Mouse (Mus musculus) CH12.LX (cell line): ENCODE data around the gene Ets2. TPM values are rescaled to one million over a fixed set of nuclear protein-coding genes. Genes with fewer than 3 reads are reported as not detected.

ENCODE experiments used
- DNase-seq: peaks from one replicate; pipeline ENCODE4 v3.0.0-alpha.2; 2013; ENCODE audit errors: extremely low read depth
- H3K27ac ChIP-seq: 2 replicates; pipeline ENCODE4 v1.5.1; 2012; ENCODE audit warnings: low read depth, mild to moderate bottlenecking, control low read depth, moderate library complexity; ENCODE audit not compliant: insufficient read depth
- H3K27me3 ChIP-seq: replicated peaks from 2 replicates; pipeline ENCODE3; 2012; ENCODE audit warnings: inconsistent platforms
- H3K36me3 ChIP-seq, 2 experiments: replicated peaks in 1 of 2; 2 replicates each; pipeline versions ENCODE3 to v1.6.1; 2012; ENCODE audit warnings: inconsistent platforms in 1 of 2, low read length in 1 of 2, mild to moderate bottlenecking in 1 of 2, mixed read lengths in 1 of 2, moderate library complexity in 1 of 2; ENCODE audit not compliant: control insufficient read depth in 1 of 2, insufficient read depth in 1 of 2
- H3K4me1 ChIP-seq, 2 experiments: 2 replicates each; pipeline ENCODE4 v1.6.1; 2012; ENCODE audit warnings: inconsistent platforms in 1 of 2, moderate library complexity in 1 of 2; ENCODE audit not compliant: insufficient read depth in 2 of 2, control insufficient read depth in 1 of 2
- H3K4me2 ChIP-seq: 2 replicates; pipeline ENCODE4 v1.6.1; 2012; ENCODE audit warnings: low read depth, mild to moderate bottlenecking, control low read depth; ENCODE audit not compliant: poor library complexity, insufficient read depth, severe bottlenecking
- H3K4me3 ChIP-seq, 3 experiments: fragments of 150-350 bp in 1 of 3; sonication (generic) in 1 of 3; replicated peaks in 1 of 3; 2 replicates each; pipeline versions ENCODE3 to v1.5.1; 2011 to 2012; ENCODE audit warnings: low read depth in 2 of 3, low read length in 2 of 3, mild to moderate bottlenecking in 2 of 3, moderate library complexity in 2 of 3, control low read depth in 1 of 3, improper control_type of control experiment in 1 of 3, inconsistent platforms in 1 of 3, mixed read lengths in 1 of 3; ENCODE audit not compliant: poor library complexity in 1 of 3
- H3K79me2 ChIP-seq: replicated peaks from 2 replicates; pipeline ENCODE4 v1.6.1; 2012; ENCODE audit warnings: mild to moderate bottlenecking, moderate library complexity; ENCODE audit not compliant: control insufficient read depth, poor library complexity, insufficient read depth, severe bottlenecking; ENCODE audit errors: extremely low read depth
- H3K9ac ChIP-seq: 2 replicates; pipeline ENCODE4 v1.6.1; 2012; ENCODE audit warnings: low read depth, mild to moderate bottlenecking, control low read depth, moderate library complexity; ENCODE audit not compliant: insufficient read depth
- H3K9me3 ChIP-seq: replicated peaks from 2 replicates; pipeline ENCODE3; 2012; ENCODE audit warnings: low read length, inconsistent platforms, mixed read lengths
- BHLHE40 ChIP-seq: IDR thresholded peaks from 2 replicates; pipeline ENCODE4 v1.6.1; 2011; ENCODE audit warnings: mild to moderate bottlenecking, low read depth, low read length, improper control_type of control experiment
- CTCF ChIP-seq, 2 experiments: IDR thresholded peaks in 1 of 2; conservative IDR thresholded peaks in 1 of 2; 2 replicates each; pipeline ENCODE4 v1.5.1; 2011 to 2012; ENCODE audit warnings: low read depth in 2 of 2, low read length in 2 of 2, improper control_type of control experiment in 1 of 2, inconsistent platforms in 1 of 2, mild to moderate bottlenecking in 1 of 2, moderate library complexity in 1 of 2
- ETS1 ChIP-seq: conservative IDR thresholded peaks from 2 replicates; pipeline ENCODE4 v1.6.1; 2012; ENCODE audit warnings: low read depth, mild to moderate bottlenecking, inconsistent platforms, low read length, improper control_type of control experiment, moderate library complexity
- HCFC1 ChIP-seq: IDR thresholded peaks from 2 replicates; pipeline ENCODE4 v1.6.1; 2012; ENCODE audit warnings: low read depth, mild to moderate bottlenecking, inconsistent platforms, low read length, improper control_type of control experiment
- JUND ChIP-seq: conservative IDR thresholded peaks from 2 replicates; pipeline ENCODE4 v1.6.1; 2011; ENCODE audit warnings: low read depth, low read length, improper control_type of control experiment
- KAT2A ChIP-seq: IDR thresholded peaks from 2 replicates; pipeline ENCODE4 v1.6.1; 2012; ENCODE audit warnings: low read length, improper control_type of control experiment, inconsistent platforms; ENCODE audit not compliant: insufficient replicate concordance
- MAZ ChIP-seq: IDR thresholded peaks from 2 replicates; pipeline ENCODE4 v1.6.1; 2012; ENCODE audit warnings: low read depth, mild to moderate bottlenecking, inconsistent platforms, low read length, improper control_type of control experiment, moderate library complexity
- MYC ChIP-seq: IDR thresholded peaks from 2 replicates; pipeline ENCODE4 v1.6.1; 2011; ENCODE audit warnings: low read depth, mild to moderate bottlenecking, improper control_type of control experiment, low read length
- POLR2A ChIP-seq: IDR thresholded peaks from 2 replicates; pipeline ENCODE4 v1.6.1; 2011; ENCODE audit warnings: low read depth, mild to moderate bottlenecking, improper control_type of control experiment, low read length
- RAD21 ChIP-seq: IDR thresholded peaks from 2 replicates; pipeline ENCODE4 v1.6.1; 2011; ENCODE audit warnings: low read depth, mild to moderate bottlenecking, low read length, improper control_type of control experiment, moderate library complexity
- SIN3A ChIP-seq: IDR thresholded peaks from 2 replicates; pipeline ENCODE4 v1.6.1; 2012; ENCODE audit warnings: low read length, improper control_type of control experiment, inconsistent platforms
- SMC3 ChIP-seq: IDR thresholded peaks from 2 replicates; pipeline ENCODE4 v1.6.1; 2011; ENCODE audit warnings: low read depth, low read length, improper control_type of control experiment
- TCF12 ChIP-seq: IDR thresholded peaks from 2 replicates; pipeline ENCODE4 v1.6.1; 2014; ENCODE audit warnings: low read depth, mild to moderate bottlenecking, inconsistent platforms, low read length, improper control_type of control experiment
- UBTF ChIP-seq: IDR thresholded peaks from 2 replicates; pipeline ENCODE4 v1.6.1; 2012; ENCODE audit warnings: low read depth, mild to moderate bottlenecking, inconsistent platforms, low read length, improper control_type of control experiment, moderate library complexity
- USF1 ChIP-seq: IDR thresholded peaks from 2 replicates; pipeline ENCODE4 v1.6.1; 2014; ENCODE audit warnings: low read depth, mild to moderate bottlenecking, inconsistent platforms, low read length, improper control_type of control experiment
- USF2 ChIP-seq: conservative IDR thresholded peaks from 2 replicates; pipeline ENCODE4 v1.6.1; 2011; ENCODE audit warnings: low read depth, low read length, improper control_type of control experiment
- ZC3H11A ChIP-seq: IDR thresholded peaks from 2 replicates; pipeline ENCODE4 v1.6.1; 2012; ENCODE audit warnings: low read depth, mild to moderate bottlenecking, inconsistent platforms, low read length, improper control_type of control experiment
- ZKSCAN1 ChIP-seq: IDR thresholded peaks from 2 replicates; pipeline ENCODE4 v1.6.1; 2012; ENCODE audit warnings: low read depth, inconsistent platforms, low read length, improper control_type of control experiment, borderline replicate concordance
- ZMIZ1 ChIP-seq: IDR thresholded peaks from 2 replicates; pipeline ENCODE4 v1.6.1; 2012; ENCODE audit warnings: low read depth, mild to moderate bottlenecking, inconsistent platforms, low read length, improper control_type of control experiment
- ZNF384 ChIP-seq: IDR thresholded peaks from 2 replicates; pipeline ENCODE4 v1.6.1; 2012; ENCODE audit warnings: low read depth, low read length, improper control_type of control experiment, inconsistent platforms
- dilution Hi-C: fragments of 300-500 bp; cut with MboI; formaldehyde crosslinking; loops from 2 replicates; pipeline ENCODE4 v1.14.3; 2020; ENCODE audit warnings: low sequenced_read_pairs; ENCODE audit not compliant: extremely low pct_unique_long_range_greater_than_20kb, extremely low pct_ligation_motif_present
- in situ Hi-C: fragments of 300-500 bp; cut with MboI; formaldehyde crosslinking; loops from 3 replicates; pipeline ENCODE4 v1.14.3; 2019; ENCODE audit warnings: low sequenced_read_pairs, low pct_ligation_motif_present, low pct_unique_long_range_greater_than_20kb, mixed read lengths
- polyA plus RNA-seq: library from polyadenylated mRNA; unstranded; fragments of >175 nt; gene quantifications from 2 replicates; pipeline ENCODE4 v1.2.1, GENCODE M21; 2012; ENCODE audit warnings: low read depth; ENCODE audit not compliant: insufficient read length
- total RNA-seq, 2 experiments: library from RNA; depleted of rRNA; stranded (reverse); fragments of 300-350 nt in 1 of 2; fragments of >200 nt in 1 of 2; gene quantifications; 2 replicates each; pipeline ENCODE4 v1.2.3; 2012 to 2014

The Ets2 gene
- total and polyA plus RNA-seq, 3 experiments: 42.0 to 51.2 (median 43.2) TPM

- DNase-seq: no peak
- no peak overlapping the region for H3K27ac ChIP-seq
- no peaks in the 10 kb centered on the region for H3K9me3 ChIP-seq
- no peaks in the 10 kb centered on the region for H3K79me2 ChIP-seq
- H3K9ac ChIP-seq: no peak overlapping the region
- H3K4me1 ChIP-seq: peaks cover 12 to 22% of the 10 kb centered on the region in 2 experiments
- TF ChIP-seq CTCF (conservative IDR thresholded peaks at IDR 0.05 in 1 of 2, IDR thresholded peaks at IDR 0.05 in 1 of 2; ENCODE audit: low read depth in 2 of 2, low read length in 2 of 2): no peak
- no peak for TF ChIP-seq RAD21
- TF ChIP-seq SIN3A: no peak
- no peak for TF ChIP-seq USF2
- TF ChIP-seq USF1: no peak
- TF ChIP-seq ZKSCAN1: no peak
- TF ChIP-seq ETS1: no peak
- no peak for TF ChIP-seq TCF12
- no peak for TF ChIP-seq BHLHE40
- TF ChIP-seq JUND: no peak
- TF ChIP-seq ZMIZ1: no peak
- TF ChIP-seq KAT2A: no peak
- TF ChIP-seq ZNF384: no peak
- TF ChIP-seq SMC3: no peak
- TF ChIP-seq MYC: no peak
- no peak for TF ChIP-seq POLR2A
- no peak for TF ChIP-seq MAZ
- no peak for TF ChIP-seq UBTF
- TF ChIP-seq, all 38 proteins: peak for 0
- no peak overlapping the region for H3K4me3 ChIP-seq
- H3K4me2 ChIP-seq: no peak overlapping the region
- in situ Hi-C loops (loop anchor here (5.0 kb wide), 1 partner anchor 181 kb away; no protein-coding TSS in a partner anchor), dilution Hi-C loops (no loop called here)
- no peaks in the 10 kb centered on the region for H3K27me3 ChIP-seq
- no peaks in the 10 kb centered on the region for H3K36me3 ChIP-seq
Observed at GRCm38 (mm10) chr16:95766181-95766580, 64.3 kb downstream of the Ets2 start.

DNA sequence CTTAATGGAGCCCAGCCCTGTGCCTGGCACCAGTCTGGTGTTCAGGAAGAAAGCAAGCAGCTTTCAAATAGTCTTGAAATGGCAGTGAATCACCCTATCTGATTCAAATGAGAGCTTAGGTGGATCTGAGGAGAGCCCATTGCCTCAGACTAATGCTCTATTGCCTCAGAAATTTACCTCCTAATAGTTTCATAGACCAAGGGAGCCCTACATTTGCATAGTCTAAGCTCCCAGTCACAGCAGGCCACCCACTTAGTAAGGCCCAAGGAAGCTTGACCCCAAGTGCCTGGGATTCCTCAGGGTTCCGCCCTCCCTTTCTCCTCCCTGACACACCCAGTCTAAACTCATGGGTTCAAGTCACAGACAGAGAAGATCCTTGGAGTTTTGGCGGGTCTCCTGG lies 65.4 kb downstream of the Ets2 start:
- in situ Hi-C loops (loop anchor here (5.0 kb wide), 1 partner anchor 180 kb away; no protein-coding TSS in a partner anchor), dilution Hi-C loops (no loop called here)
- Histone ChIP-seq H3K4me1 (peaks cover 10 to 12% of the 10 kb centered on the region in 2 experiments), H3K79me2 (no peaks in the 10 kb centered on the region), H3K4me2 (no peak overlapping the region), H3K9me3 (no peaks in the 10 kb centered on the region), H3K4me3 (no peak overlapping the region), H3K36me3 (no peaks in the 10 kb centered on the region), H3K27me3 (no peaks in the 10 kb centered on the region), H3K9ac (no peak overlapping the region), H3K27ac (no peak overlapping the region)
- TF ChIP-seq BHLHE40: no peak
- TF ChIP-seq HCFC1: no peak
- TF ChIP-seq SMC3: no peak
- no peak for TF ChIP-seq ZC3H11A
- no peak for DNase-seq
